Mouse (Mus musculus): ENCODE measurements around the gene Fbxo41. TPM values are rescaled to one million over a fixed set of nuclear protein-coding genes. Genes with fewer than 3 reads are reported as not detected.

Fbxo41 gene
- polyA plus RNA-seq, 1 experiment, result 0.22 TPM

GRCm38 (mm10) chr6:85479979-85480378 is 22.8 kb downstream of the Fbxo41 start:
- Histone ChIP-seq H3K4me3 (ENCODE audit: low read depth, low read length) (no peak overlapping the region), H3K36me3 (ENCODE audit: control insufficient read depth, insufficient read depth, low read length) (no peaks in the 10 kb centered on the region), H3K27me3 (ENCODE audit: control insufficient read depth, insufficient read depth, low read length) (peaks cover 12% of the 10 kb centered on the region; the same call in 1 of the 2 replicates), H3K27ac (ENCODE audit: insufficient read depth, low read depth, low read length) (no peak overlapping the region), H3K4me1 (ENCODE audit: control insufficient read depth, insufficient read depth, insufficient read length, low read length) (no peaks in the 10 kb centered on the region)
- TF ChIP-seq POLR2A (IDR thresholded peaks at IDR 0.05; ENCODE audit: low read depth, low read length) (no peak), CTCF (IDR thresholded peaks at IDR 0.05; ENCODE audit: extremely low read depth, insufficient read length, insufficient replicate concordance, low read depth, low read length) (no peak)
- 75% methylated on average over 5 of the region's 5 CpGs for WGBS

- WGBS, result 48% methylated on average over 14 of the region's 14 CpGs
- H3K4me3 ChIP-seq (ENCODE audit: low read depth, low read length), result no peak overlapping the region
- no peaks in the 10 kb centered on the region for H3K27me3 ChIP-seq (ENCODE audit: control insufficient read depth, insufficient read depth, low read length)
- no peaks in the 10 kb centered on the region for H3K4me1 ChIP-seq (ENCODE audit: control insufficient read depth, insufficient read depth, insufficient read length, low read length)
- H3K27ac ChIP-seq (ENCODE audit: insufficient read depth, low read depth, low read length), result no peak overlapping the region
- TF ChIP-seq CTCF (IDR thresholded peaks at IDR 0.05; ENCODE audit: extremely low read depth, insufficient read length, insufficient replicate concordance, low read depth, low read length) (no peak), POLR2A (IDR thresholded peaks at IDR 0.05; ENCODE audit: low read depth, low read length) (no peak)
- no peaks in the 10 kb centered on the region for H3K36me3 ChIP-seq (ENCODE audit: control insufficient read depth, insufficient read depth, low read length)
Observed at GRCm38 (mm10) chr6:85478416-85478815, 24.4 kb downstream of the Fbxo41 start.

- 39% methylated on average over 10 of the region's 10 CpGs for WGBS
Observed at GRCm38 (mm10) chr6:85477366-85477917, 25.4 kb downstream of the Fbxo41 start.

GRCm38 (mm10) chr6:85475581-85475980 is 27.2 kb downstream of the Fbxo41 start:
- no peaks in the 10 kb centered on the region for H3K36me3 ChIP-seq (ENCODE audit: control insufficient read depth, insufficient read depth, low read length)
- no peaks in the 10 kb centered on the region for H3K4me1 ChIP-seq (ENCODE audit: control insufficient read depth, insufficient read depth, insufficient read length, low read length)
- H3K27ac ChIP-seq (ENCODE audit: insufficient read depth, low read depth, low read length), result no peak overlapping the region
- H3K4me3 ChIP-seq (ENCODE audit: low read depth, low read length), result no peak overlapping the region
- H3K27me3 ChIP-seq (ENCODE audit: control insufficient read depth, insufficient read depth, low read length), result no peaks in the 10 kb centered on the region
- TF ChIP-seq POLR2A (IDR thresholded peaks at IDR 0.05; ENCODE audit: low read depth, low read length), result no peak
- TF ChIP-seq CTCF (IDR thresholded peaks at IDR 0.05; ENCODE audit: extremely low read depth, insufficient read length, insufficient replicate concordance, low read depth, low read length), result no peak
- 49% methylated on average over 3 of the region's 3 CpGs for WGBS

More at GRCm38 (mm10) chr6:85477366-85477917, 25.4 kb downstream of the Fbxo41 start:
- H3K4me1 ChIP-seq (ENCODE audit: control insufficient read depth, insufficient read depth, insufficient read length, low read length), result no peaks in the 10 kb centered on the region
- no peaks in the 10 kb centered on the region for H3K27me3 ChIP-seq (ENCODE audit: control insufficient read depth, insufficient read depth, low read length)
- no peaks in the 10 kb centered on the region for H3K36me3 ChIP-seq (ENCODE audit: control insufficient read depth, insufficient read depth, low read length)
- H3K27ac ChIP-seq (ENCODE audit: insufficient read depth, low read depth, low read length), result no peak overlapping the region
- TF ChIP-seq CTCF (IDR thresholded peaks at IDR 0.05; ENCODE audit: extremely low read depth, insufficient read length, insufficient replicate concordance, low read depth, low read length) (peak; percentile 50; the same call in 1 of the 2 replicates), POLR2A (IDR thresholded peaks at IDR 0.05; ENCODE audit: low read depth, low read length) (no peak)
- no peak overlapping the region for H3K4me3 ChIP-seq (ENCODE audit: low read depth, low read length)

- Histone ChIP-seq H3K36me3 (ENCODE audit: control insufficient read depth, insufficient read depth, low read length) (peaks cover 13% of the 10 kb centered on the region), H3K4me3 (ENCODE audit: low read depth, low read length) (no peak overlapping the region), H3K4me1 (ENCODE audit: control insufficient read depth, insufficient read depth, insufficient read length, low read length) (no peaks in the 10 kb centered on the region), H3K27me3 (ENCODE audit: control insufficient read depth, insufficient read depth, low read length) (no peaks in the 10 kb centered on the region), H3K27ac (ENCODE audit: insufficient read depth, low read depth, low read length) (no peak overlapping the region)
- TF ChIP-seq CTCF (IDR thresholded peaks at IDR 0.05; ENCODE audit: extremely low read depth, insufficient read length, insufficient replicate concordance, low read depth, low read length), result no peak
- no peak for TF ChIP-seq POLR2A (IDR thresholded peaks at IDR 0.05; ENCODE audit: low read depth, low read length)
- 57% methylated on average over 5 of the region's 5 CpGs for WGBS
Observed at GRCm38 (mm10) chr6:85472542-85472941, 30.3 kb downstream of the Fbxo41 start.

GRCm38 (mm10) chr6:85471962-85472361 is 30.8 kb downstream of the Fbxo41 start:
- Histone ChIP-seq H3K4me3 (ENCODE audit: low read depth, low read length) (no peak overlapping the region), H3K27me3 (ENCODE audit: control insufficient read depth, insufficient read depth, low read length) (no peaks in the 10 kb centered on the region), H3K27ac (ENCODE audit: insufficient read depth, low read depth, low read length) (no peak overlapping the region), H3K4me1 (ENCODE audit: control insufficient read depth, insufficient read depth, insufficient read length, low read length) (no peaks in the 10 kb centered on the region), H3K36me3 (ENCODE audit: control insufficient read depth, insufficient read depth, low read length) (peaks cover 19% of the 10 kb centered on the region)
- 69% methylated on average over 8 of the region's 8 CpGs for WGBS
- TF ChIP-seq CTCF (IDR thresholded peaks at IDR 0.05; ENCODE audit: extremely low read depth, insufficient read length, insufficient replicate concordance, low read depth, low read length) (no peak), POLR2A (IDR thresholded peaks at IDR 0.05; ENCODE audit: low read depth, low read length) (no peak)

- Histone ChIP-seq H3K36me3 (ENCODE audit: control insufficient read depth, insufficient read depth, low read length) (peaks cover 38% of the 10 kb centered on the region), H3K27ac (ENCODE audit: insufficient read depth, low read depth, low read length) (no peak overlapping the region), H3K4me1 (ENCODE audit: control insufficient read depth, insufficient read depth, insufficient read length, low read length) (no peaks in the 10 kb centered on the region), H3K27me3 (ENCODE audit: control insufficient read depth, insufficient read depth, low read length) (no peaks in the 10 kb centered on the region), H3K4me3 (ENCODE audit: low read depth, low read length) (no peak overlapping the region)
- 60% methylated on average over 5 of the region's 5 CpGs for WGBS
- TF ChIP-seq POLR2A (IDR thresholded peaks at IDR 0.05; ENCODE audit: low read depth, low read length) (no peak), CTCF (IDR thresholded peaks at IDR 0.05; ENCODE audit: extremely low read depth, insufficient read length, insufficient replicate concordance, low read depth, low read length) (no peak)
Observed at GRCm38 (mm10) chr6:85469660-85470430, 32.9 kb downstream of the Fbxo41 start.

Data from small intestine, adult 2 months (tissue).